Mouse (Mus musculus) embryonic fibroblast, embryonic 13.5 days (primary cell): Measurements from ENCODE around the gene Akr1d1.

Experiments used
- CTCF ChIP-seq: IDR thresholded peaks from 2 replicates; pipeline ENCODE4 v1.5.1; 2011; ENCODE audit warnings: mild to moderate bottlenecking, control low read depth, low read length, moderate library complexity, borderline replicate concordance; ENCODE audit not compliant: insufficient read depth
- POLR2A ChIP-seq: IDR thresholded peaks from 2 replicates; pipeline ENCODE4 v1.6.1; 2011; ENCODE audit warnings: low read depth, mild to moderate bottlenecking, control low read depth, low read length, moderate library complexity

DNA sequence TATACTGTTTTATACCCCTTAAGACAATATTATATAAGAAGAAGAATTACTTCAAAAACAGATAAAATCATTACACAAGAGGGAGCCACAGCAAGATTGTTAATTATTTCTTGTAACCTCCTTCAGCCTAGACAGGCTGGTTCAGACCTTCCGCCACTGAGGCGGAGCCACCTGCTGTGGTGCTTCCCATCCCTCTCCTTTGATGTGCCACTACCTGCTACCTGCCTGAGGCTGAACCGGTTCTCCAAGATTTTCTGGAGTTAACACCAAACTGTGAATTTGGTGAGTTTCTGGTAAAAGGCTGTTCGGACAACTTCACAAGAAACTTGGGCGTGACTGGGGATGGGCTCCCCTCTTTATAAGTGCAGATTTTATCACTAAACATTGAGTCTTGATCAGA lies 50.5 kb downstream of the Akr1d1 start:
- TF ChIP-seq CTCF: no peak
- TF ChIP-seq POLR2A: no peak
